Mouse (Mus musculus) cerebellum, adult (tissue): ENCODE results near the gene Tbc1d9.

ENCODE experiments used
- ATAC-seq: cut with Nextera tagmentation; 2 replicates; pipeline ENCODE4 v1.9.2; 2017; ENCODE audit warnings: mild to moderate bottlenecking, moderate library complexity, mixed read lengths; ENCODE audit not compliant: insufficient number of reproducible peaks, low FRiP score, low TSS enrichment

Gene Tbc1d9

DNA sequence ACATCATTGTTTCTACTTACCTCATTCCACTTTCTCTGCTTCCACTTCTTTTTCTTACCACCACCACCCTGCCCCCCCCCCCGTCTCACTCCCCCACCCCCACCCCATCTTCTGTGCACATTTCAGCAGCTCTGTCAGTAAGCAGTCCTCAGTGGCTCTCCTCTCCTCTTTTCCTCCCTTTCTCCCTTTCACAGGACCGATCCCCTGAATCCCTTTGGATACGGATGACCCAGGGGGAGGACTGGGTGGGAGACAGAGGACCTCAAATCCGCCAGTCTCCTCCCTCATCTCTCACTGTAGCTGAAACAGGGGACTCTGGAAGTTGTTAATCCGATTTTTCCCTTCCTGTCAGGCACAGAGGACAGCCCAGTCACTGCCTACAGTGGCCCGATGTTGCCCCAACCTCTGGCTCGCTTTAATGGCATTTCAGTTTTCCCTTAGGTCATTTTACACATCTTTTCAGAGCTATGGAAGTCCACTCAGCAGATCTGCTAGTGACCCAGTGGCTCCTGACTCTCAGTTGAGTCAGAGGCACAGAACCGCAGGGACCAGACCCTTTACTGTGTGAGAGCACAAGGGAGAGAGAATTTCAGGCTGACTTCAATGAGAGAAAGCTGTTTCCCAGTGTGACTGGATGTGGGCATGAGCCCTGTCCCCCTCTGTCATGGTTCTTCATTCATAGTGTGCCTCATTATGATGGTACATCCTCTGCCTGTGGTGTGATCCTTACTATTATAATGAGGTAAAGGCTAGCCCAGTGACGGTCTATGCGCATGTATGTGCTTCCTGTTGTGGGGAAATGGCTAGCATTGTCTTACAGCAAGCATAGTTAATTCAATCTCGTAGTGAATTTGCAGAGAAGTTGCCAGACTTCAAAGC is 12.4 kb downstream of the Tbc1d9 start:
- ATAC-seq: no peak

- ATAC-seq: no peak
Observed at GRCm38 (mm10) chr8:83178228-83178742, 13.1 kb downstream of the Tbc1d9 start.

DNA sequence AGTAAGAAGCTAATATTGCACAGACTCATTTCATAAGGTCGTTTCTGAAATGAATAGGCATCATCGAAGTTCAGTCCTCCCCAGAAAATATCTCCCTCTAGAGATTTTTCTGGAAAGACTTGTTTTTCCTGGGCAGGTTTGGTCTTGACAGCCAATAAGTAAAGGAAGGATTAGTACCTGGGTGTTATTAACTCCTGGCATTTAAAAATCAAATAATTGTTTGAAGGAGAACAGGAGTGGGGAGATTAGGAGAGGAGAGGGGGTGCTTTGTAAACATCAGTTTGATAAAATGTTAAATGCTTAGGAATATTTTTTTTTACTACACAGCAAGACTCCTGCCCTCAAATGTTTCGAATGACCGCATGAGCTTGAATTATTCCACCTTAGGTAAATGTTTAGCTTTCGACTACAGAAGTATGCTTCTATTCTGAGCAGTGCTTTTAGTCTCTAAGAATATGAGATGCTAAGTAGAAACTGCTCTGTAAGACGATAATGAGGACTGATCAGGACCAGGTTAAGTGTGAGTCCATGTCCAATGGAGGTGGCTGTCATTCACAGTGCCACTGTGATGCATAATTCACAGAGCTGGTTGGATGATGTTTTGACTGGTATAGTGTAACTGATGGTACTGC is 16.8 kb downstream of the Tbc1d9 start:
- no peak for ATAC-seq

DNA sequence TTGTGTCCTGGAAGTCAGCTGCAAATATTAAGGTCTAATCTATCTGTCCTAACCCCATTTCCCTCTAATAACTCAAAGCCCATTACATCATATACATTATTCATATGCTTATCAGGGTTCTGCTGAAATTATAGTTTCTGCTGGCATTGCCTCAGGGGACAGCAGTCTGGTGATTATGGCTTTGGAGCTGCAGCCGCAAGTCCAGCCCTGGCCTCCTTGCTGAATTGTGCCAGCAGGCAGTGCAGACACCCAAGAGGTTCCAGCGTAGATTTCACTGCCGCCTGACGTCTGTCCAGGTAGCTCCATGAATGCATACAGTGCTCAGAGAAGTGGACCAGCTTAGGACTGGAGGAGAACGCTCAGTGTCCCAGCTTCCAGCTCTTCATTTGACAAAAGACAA is 17.6 kb downstream of the Tbc1d9 start:
- no peak for ATAC-seq

DNA sequence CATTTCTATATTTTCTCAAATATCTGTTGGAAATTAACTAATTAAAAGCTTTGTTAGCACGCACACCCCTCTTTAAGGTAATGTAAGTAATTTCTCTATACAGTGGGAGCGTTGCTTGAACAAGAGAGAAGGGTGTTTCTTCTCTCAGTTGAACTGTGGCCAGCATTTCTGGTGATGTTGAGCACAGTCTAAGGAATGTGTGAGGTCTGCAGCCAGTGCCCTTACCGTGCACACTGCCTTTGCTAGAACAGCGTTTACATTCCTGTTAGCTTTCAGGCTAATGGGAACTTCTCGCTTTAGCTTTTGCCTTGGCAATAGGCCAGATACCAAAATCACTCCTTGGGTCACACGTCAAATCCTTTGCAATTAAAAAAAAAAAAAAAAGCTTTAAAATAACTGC is 21.2 kb downstream of the Tbc1d9 start:
- no peak for ATAC-seq

DNA sequence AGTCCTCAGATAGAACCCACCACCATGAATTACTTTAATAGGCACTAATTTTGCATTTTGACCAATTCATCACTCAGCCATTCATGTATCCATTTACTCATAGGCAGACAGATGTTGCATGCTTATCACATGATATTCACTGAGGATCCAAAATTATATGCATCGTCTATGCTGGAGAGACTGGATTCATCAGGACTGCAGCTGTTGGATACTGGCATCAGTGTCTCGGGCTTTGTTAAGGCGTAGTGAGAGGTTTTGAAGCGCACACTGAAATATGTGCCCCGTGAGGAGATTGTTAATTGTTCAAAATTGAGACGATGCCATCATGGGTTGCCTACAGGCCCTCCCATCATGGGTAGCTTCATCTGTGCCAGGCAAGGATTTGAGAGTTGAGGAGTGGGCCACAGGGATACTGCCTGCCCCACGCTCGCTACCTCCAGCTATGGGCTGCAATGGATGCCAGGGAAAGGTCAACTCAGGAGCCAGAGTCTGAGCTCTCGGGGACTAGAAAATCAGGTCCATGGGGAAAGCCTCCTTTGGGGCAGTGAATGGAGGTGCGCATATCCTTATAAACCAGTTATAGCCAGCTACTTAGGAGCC is 22.3 kb downstream of the Tbc1d9 start:
- no peak for ATAC-seq

DNA sequence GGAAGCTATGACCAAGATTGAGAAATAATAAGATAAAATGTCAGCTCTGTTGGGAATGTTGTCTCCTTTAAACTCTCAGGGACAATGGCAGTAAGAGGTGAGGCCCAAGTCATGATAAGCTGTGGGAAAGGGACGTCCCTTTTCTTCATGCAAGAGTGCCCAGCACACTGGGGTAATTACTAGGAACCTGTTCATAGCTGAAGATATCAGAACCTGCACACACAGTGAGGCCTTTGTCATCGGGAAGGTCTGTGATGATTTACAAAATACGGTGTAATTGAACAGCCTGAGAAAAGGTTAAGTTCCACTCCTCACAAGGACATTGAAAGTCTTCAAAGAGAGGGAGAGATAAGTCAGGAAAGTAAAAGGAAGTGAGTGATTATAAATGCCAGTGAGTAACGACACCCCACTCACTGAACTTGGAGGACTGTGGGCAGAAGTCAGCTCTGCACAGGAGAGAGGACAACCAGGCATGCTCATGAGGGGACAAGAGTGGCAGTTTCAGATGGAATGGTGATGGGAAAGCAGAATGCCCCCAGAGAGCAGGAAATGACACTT is 24.5 kb downstream of the Tbc1d9 start:
- ATAC-seq: no peak

GRCm38 (mm10) chr8:83196088-83196487 is 30.9 kb downstream of the Tbc1d9 start:
- peak; percentile 49 for ATAC-seq

GRCm38 (mm10) chr8:83199715-83200114 is 34.6 kb downstream of the Tbc1d9 start:
- ATAC-seq: no peak

DNA sequence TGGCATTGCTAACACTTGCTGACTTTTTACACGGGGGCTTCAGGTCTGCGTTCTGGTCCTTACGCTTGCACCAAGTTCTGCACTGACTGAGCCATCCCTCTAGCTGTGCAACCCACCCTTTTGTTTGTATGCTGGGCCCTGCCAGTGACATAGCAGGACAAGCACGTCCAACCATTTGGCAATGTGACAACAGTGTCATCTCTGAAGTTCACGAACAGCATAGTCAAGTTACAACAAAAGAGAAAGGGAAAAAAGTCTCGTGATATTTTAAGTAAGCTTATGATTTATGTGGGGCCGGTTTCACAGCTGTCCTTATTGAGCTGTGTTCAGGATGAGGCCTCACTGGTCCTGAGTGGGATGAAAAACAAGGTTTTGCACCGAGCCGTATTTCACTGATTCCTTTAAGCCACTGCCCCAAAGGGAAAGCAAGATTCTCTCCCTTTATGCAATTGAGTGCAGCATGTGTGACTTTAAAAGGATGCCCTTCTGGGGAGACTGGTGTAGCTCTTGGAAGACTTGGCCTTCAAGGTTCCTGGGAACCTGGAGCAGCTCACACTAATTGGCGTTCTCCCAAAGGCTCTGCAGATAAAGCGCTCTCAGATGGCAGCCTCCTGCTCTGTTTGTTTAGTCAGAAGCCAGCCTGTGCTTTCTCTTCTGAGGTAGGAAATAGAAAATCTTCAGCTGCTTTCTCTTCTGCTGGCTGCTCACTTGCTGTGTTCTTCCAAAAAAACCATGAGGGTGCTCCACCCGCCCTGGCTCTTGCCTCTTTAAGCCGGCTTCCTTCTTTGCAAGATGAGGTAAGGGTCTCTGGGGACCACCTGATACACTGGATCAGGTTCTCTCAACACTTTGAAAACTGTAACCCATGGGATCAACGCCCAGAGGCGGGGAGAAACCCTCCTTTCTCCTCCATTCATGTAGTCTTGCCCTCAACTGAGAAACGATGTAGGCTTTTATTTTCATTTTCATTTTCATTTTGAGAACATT is 35.3 kb downstream of the Tbc1d9 start:
- ATAC-seq: peak; percentile 63

DNA sequence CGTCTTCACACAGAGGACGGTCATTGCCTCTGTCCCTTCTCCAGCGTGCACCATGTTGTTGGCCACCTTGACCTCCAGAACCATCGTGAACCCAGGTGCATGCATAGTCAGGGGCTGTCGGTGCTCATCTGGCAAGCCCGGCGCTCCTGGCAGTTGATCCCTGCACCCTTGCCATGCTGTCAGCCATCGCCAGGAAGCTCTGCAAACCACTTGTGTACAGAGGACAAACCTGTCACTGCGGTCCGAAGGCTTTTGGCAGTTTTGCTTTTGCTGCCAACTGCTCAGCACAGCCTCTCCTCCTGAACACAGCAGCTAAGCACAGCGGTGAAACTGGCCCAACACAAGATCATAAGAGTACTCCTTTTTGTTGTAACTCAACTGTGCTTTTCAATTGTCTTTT is 37.8 kb downstream of the Tbc1d9 start:
- peak; percentile 8; the same call in 1 of the 2 replicates for ATAC-seq

- no peak for ATAC-seq
Observed at GRCm38 (mm10) chr8:83205907-83206306, 40.8 kb downstream of the Tbc1d9 start.

DNA sequence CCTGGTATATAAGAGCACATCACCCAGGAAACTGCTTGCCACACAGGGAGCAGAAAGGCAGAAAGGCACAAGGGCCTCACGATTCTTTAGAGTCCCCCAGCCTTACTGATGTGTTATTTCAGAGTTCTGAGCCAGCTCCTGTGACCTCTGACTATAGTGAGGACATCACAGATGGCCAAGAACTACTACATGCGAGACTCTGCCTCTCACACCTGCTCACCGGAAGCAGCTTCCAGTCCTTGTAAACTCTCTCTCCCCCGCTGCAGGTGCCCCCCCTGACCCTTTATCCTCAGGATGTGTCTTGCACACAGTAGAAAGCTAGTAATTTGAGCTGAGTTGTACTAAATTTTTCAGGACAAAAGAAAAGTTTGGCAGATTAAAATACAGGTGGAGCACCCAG is 44.4 kb downstream of the Tbc1d9 start:
- ATAC-seq: no peak

GRCm38 (mm10) chr8:83210676-83211075 is 45.5 kb downstream of the Tbc1d9 start:
- no peak for ATAC-seq

GRCm38 (mm10) chr8:83215065-83215464 is 49.9 kb downstream of the Tbc1d9 start:
- no peak for ATAC-seq

GRCm38 (mm10) chr8:83216520-83216919 is 51.4 kb downstream of the Tbc1d9 start:
- no peak for ATAC-seq

DNA sequence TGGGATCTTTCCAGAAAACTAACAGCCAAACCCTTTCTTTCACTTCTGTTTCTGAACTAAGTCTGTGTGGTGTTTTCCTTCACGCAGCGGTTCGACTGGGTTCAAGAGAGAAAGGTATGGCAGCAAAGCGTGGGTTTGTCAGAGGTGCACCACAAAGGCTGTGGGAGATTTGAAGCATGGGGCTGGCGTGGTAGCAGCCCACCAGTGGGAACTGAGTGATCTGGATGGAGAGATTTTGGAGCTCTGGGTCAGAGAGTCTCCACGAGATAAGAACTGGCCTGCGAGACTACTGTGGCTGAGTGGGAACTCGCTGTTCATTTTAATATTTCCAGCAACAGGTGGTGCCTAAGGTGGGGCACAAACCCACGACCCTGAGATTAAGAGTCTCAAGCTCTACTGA is 52.0 kb downstream of the Tbc1d9 start:
- ATAC-seq: no peak

GRCm38 (mm10) chr8:83217891-83218290 is 52.7 kb downstream of the Tbc1d9 start:
- no peak for ATAC-seq

DNA sequence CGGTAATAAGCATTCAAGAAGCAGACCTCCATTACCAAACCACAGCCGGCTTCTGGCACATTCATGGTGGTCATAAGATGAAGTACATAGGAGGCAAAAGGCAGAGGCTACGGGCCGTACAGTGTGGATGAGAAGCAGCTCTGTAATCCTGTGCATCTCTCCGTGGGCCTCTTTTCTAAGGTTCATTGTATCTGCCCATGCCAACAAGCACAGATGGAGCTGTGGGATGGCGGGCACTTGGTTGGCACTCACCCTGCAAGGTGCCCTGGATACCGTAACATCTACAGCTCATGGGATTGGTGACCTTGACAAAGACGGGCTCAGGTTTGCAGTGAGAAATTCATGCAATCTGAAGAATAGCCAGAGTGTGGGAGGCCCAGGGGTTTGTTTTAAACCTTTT is 54.2 kb downstream of the Tbc1d9 start:
- ATAC-seq: peak; percentile 95

DNA sequence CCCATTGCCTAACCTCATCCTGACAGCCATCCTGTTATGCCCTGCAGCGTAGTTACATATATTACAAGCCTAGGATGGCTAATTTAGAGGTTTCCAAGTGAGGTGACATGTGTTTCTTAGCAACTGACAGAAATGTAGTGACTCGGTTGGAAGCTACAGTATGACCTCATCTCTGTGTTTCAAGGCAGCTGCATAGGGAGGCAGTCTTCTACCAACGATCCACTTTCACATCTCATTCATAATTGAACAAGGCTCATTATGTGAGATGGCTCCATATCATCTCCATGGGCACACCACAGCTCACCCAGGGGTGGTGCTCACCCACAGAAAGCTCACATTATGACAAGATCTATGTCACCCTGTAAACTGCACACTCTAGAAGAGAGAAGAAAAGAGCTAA is 55.6 kb downstream of the Tbc1d9 start:
- ATAC-seq: no peak
